ENCODE assay signal across 8 mouse cellular contexts in genomic region chr5:138160224-138160762, GRCm38 (mm10). TPM values are rescaled to one million over a fixed set of nuclear protein-coding genes. Genes with fewer than 3 reads are reported as not detected.
DNase-seq lines count a peak whose midpoint lies in the region; ATAC-seq and TF ChIP-seq lines count a peak whose summit lies in the region.

No protein-coding gene starts in this region.

- H3K4me3 ChIP-seq in megakaryocyte, embryonic 14.5 days (replicated peaks): peak overlapping the region; percentile 98
- H3K4me3 ChIP-seq in limb, embryonic 14.5 days (replicated peaks; ENCODE audit: low read length): peak overlapping the region; percentile 75
- peak overlapping the region; percentile 74 for H3K4me3 ChIP-seq in stomach, embryonic 16.5 days (replicated peaks; ENCODE audit: low read length)

- no peaks in the 10 kb centered on the region for H3K9me3 ChIP-seq in megakaryocyte, embryonic 14.5 days
- no peaks in the 10 kb centered on the region for H3K9me3 ChIP-seq in limb, embryonic 14.5 days (ENCODE audit: control insufficient read depth, low read length)
- H3K9me3 ChIP-seq in stomach, embryonic 16.5 days (replicated peaks; ENCODE audit: control insufficient read depth, low read length): no peaks in the 10 kb centered on the region

- peaks cover 43% of the 10 kb centered on the region for H3K4me1 ChIP-seq in megakaryocyte, embryonic 14.5 days
- 0 out of 2 replicates have a peak, but pooled peaks cover 3% of the 10 kb centered on the region for H3K4me1 ChIP-seq in limb, embryonic 14.5 days (ENCODE audit: control insufficient read depth, insufficient read depth, low read length)
- H3K4me1 ChIP-seq in stomach, embryonic 16.5 days (ENCODE audit: control insufficient read depth, insufficient read depth, low read length): peaks cover 11% of the 10 kb centered on the region; the same call in 1 of the 2 replicates

- TF ChIP-seq POLR2A in limb, embryonic 14.5 days (IDR thresholded peaks at IDR 0.05; ENCODE audit: borderline replicate concordance, extremely low read depth, insufficient read depth, insufficient read length): no peak

- 66% methylated on average over 7 of the region's 7 CpGs for WGBS in limb, embryonic 14.5 days
- 62% methylated on average over 7 of the region's 7 CpGs for WGBS in stomach, embryonic 16.5 days

- ATAC-seq in cerebellum, adult (ENCODE audit: insufficient number of reproducible peaks, low FRiP score, low TSS enrichment): no peak
- no peak for ATAC-seq in megakaryocyte, adult 5-6 weeks (ENCODE audit: poor library complexity, severe bottlenecking)
- no peak for ATAC-seq in limb, embryonic 14.5 days (ENCODE audit: low FRiP score, low read depth)
- no peak for ATAC-seq in stomach, embryonic 16.5 days (ENCODE audit: insufficient read depth, low FRiP score)

- H3K27ac ChIP-seq in limb, embryonic 14.5 days (replicated peaks; ENCODE audit: low read depth, low read length): no peak overlapping the region
- H3K27ac ChIP-seq in stomach, embryonic 16.5 days (ENCODE audit: low read length): no peak overlapping the region

- DNase-seq in cerebellum, adult 11-12 months: peak; percentile 40
- no peak for DNase-seq in limb, embryonic 14.5 days (ENCODE audit: low spot score)
- no peak for DNase-seq in spleen, postnatal 10 days (ENCODE audit: low spot score in 2 of 2)
- no peak for DNase-seq in gastrocnemius, postnatal 14 days

- intact Hi-C loops in gastrocnemius, postnatal 14 days (cut with DNase I; ENCODE audit: low total_unique reads): no loop called here

- peak overlapping the region; percentile 67 for H3K4me2 ChIP-seq in limb, embryonic 14.5 days (replicated peaks; ENCODE audit: low read depth, low read length, severe bottlenecking)
- H3K4me2 ChIP-seq in stomach, embryonic 16.5 days (ENCODE audit: low read depth, low read length): peak overlapping the region; percentile 55

- H3K9ac ChIP-seq in limb, embryonic 14.5 days (ENCODE audit: low read depth, low read length, severe bottlenecking): peak overlapping the region; percentile 85; the same call in 1 of the 2 replicates
- H3K9ac ChIP-seq in stomach, embryonic 16.5 days (ENCODE audit: low read length): peak overlapping the region; percentile 82

- H3K36me3 ChIP-seq in megakaryocyte, embryonic 14.5 days (replicated peaks; ENCODE audit: low read length): peaks cover 34% of the 10 kb centered on the region
- peaks cover 26% of the 10 kb centered on the region for H3K36me3 ChIP-seq in limb, embryonic 14.5 days (ENCODE audit: control insufficient read depth, insufficient read depth, low read length)
- H3K36me3 ChIP-seq in stomach, embryonic 16.5 days (ENCODE audit: control insufficient read depth, insufficient read depth, low read length): peaks cover 6% of the 10 kb centered on the region

- H3K27me3 ChIP-seq in megakaryocyte, embryonic 14.5 days (replicated peaks): no peaks in the 10 kb centered on the region
- H3K27me3 ChIP-seq in limb, embryonic 14.5 days (ENCODE audit: control insufficient read depth, insufficient read depth, low read length): no peaks in the 10 kb centered on the region
- H3K27me3 ChIP-seq in stomach, embryonic 16.5 days (ENCODE audit: control insufficient read depth, insufficient read depth, low read length): no peaks in the 10 kb centered on the region

RNA-seq across cellular contexts. Expression of gene Cops6, which starts 0.6 kb away (rescaled TPM):
- polyA plus RNA-seq in megakaryocyte, embryonic 14.5 days (2012; ENCODE audit: insufficient read depth, low replicate concordance): 18.0 and 85.5 TPM in 2 replicates
- 115 and 124 TPM in 2 replicates for total RNA-seq in megakaryocyte, adult 5-6 weeks (2015)
- total RNA-seq in megakaryocyte, adult 5-6 weeks (2017): 34.7 and 37.8 TPM in 2 replicates
- 141 and 149 TPM in 2 replicates for polyA plus RNA-seq in limb, embryonic 14.5 days (2012; rRNA removed)
- polyA plus RNA-seq in limb, embryonic 14.5 days (2014; fragmentation: Nextera tagmentation; extraction: Ambion mirVana): 262 and 267 TPM in 2 replicates
- polyA plus RNA-seq in stomach, embryonic 16.5 days (2015; fragmentation: Nextera tagmentation; extraction: Ambion mirVana): 281 and 289 TPM in 2 replicates
- 100 to 1,000 TPM; 107 to 110 TPM for total RNA-seq in gastrocnemius, postnatal 14 days (2021)

RNA-seq across cellular contexts. Expression of gene Zfp113, which starts 4.7 kb away (rescaled TPM):
- 0.13 TPM in 1 of 2 replicates, not detected in the other for polyA plus RNA-seq in megakaryocyte, embryonic 14.5 days (2012; ENCODE audit: insufficient read depth, low replicate concordance)
- 1.4 and 5.4 TPM in 2 replicates for total RNA-seq in megakaryocyte, adult 5-6 weeks (2015)
- 2.0 and 3.5 TPM in 2 replicates for total RNA-seq in megakaryocyte, adult 5-6 weeks (2017)
- 5.1 and 5.2 TPM in 2 replicates for polyA plus RNA-seq in limb, embryonic 14.5 days (2012; rRNA removed)
- 11.3 and 12.6 TPM in 2 replicates for polyA plus RNA-seq in limb, embryonic 14.5 days (2014; fragmentation: Nextera tagmentation; extraction: Ambion mirVana)
- polyA plus RNA-seq in stomach, embryonic 16.5 days (2015; fragmentation: Nextera tagmentation; extraction: Ambion mirVana): 13.3 and 15.1 TPM in 2 replicates
- total RNA-seq in gastrocnemius, postnatal 14 days (2021): 1 to 10 TPM; 5.3 to 6.0 TPM

RNA-seq across cellular contexts. Expression of gene Ap4m1, which starts 11.5 kb away (rescaled TPM):
- polyA plus RNA-seq in megakaryocyte, embryonic 14.5 days (2012; ENCODE audit: insufficient read depth, low replicate concordance): 5.5 and 7.4 TPM in 2 replicates
- total RNA-seq in megakaryocyte, adult 5-6 weeks (2015): 11.3 and 11.7 TPM in 2 replicates
- total RNA-seq in megakaryocyte, adult 5-6 weeks (2017): 23.5 and 28.5 TPM in 2 replicates
- 73.4 and 107 TPM in 2 replicates for polyA plus RNA-seq in limb, embryonic 14.5 days (2012; rRNA removed)
- polyA plus RNA-seq in limb, embryonic 14.5 days (2014; fragmentation: Nextera tagmentation; extraction: Ambion mirVana): 18.6 and 19.9 TPM in 2 replicates
- 22.2 and 22.4 TPM in 2 replicates for polyA plus RNA-seq in stomach, embryonic 16.5 days (2015; fragmentation: Nextera tagmentation; extraction: Ambion mirVana)
- 10 to 100 TPM in 1 of 2 experiments, 1 to 10 TPM in 1; 7.6 to 10.1 TPM for total RNA-seq in gastrocnemius, postnatal 14 days (2021)

RNA-seq across cellular contexts. Expression of gene Mcm7, which starts 11.9 kb away (rescaled TPM):
- polyA plus RNA-seq in megakaryocyte, embryonic 14.5 days (2012; ENCODE audit: insufficient read depth, low replicate concordance): 6.7 and 10.6 TPM in 2 replicates
- 114 and 128 TPM in 2 replicates for total RNA-seq in megakaryocyte, adult 5-6 weeks (2015)
- total RNA-seq in megakaryocyte, adult 5-6 weeks (2017): 184 and 191 TPM in 2 replicates
- 136 and 149 TPM in 2 replicates for polyA plus RNA-seq in limb, embryonic 14.5 days (2012; rRNA removed)
- polyA plus RNA-seq in limb, embryonic 14.5 days (2014; fragmentation: Nextera tagmentation; extraction: Ambion mirVana): 144 and 152 TPM in 2 replicates
- 132 and 136 TPM in 2 replicates for polyA plus RNA-seq in stomach, embryonic 16.5 days (2015; fragmentation: Nextera tagmentation; extraction: Ambion mirVana)
- total RNA-seq in gastrocnemius, postnatal 14 days (2021): 10 to 100 TPM; 10.7 to 11.8 TPM

RNA-seq across cellular contexts. Expression of gene Taf6, which starts 27.0 kb away (rescaled TPM):
- 21.9 and 50.3 TPM in 2 replicates for polyA plus RNA-seq in megakaryocyte, embryonic 14.5 days (2012; ENCODE audit: insufficient read depth, low replicate concordance)
- 23.4 and 25.6 TPM in 2 replicates for total RNA-seq in megakaryocyte, adult 5-6 weeks (2015)
- total RNA-seq in megakaryocyte, adult 5-6 weeks (2017): 28.5 and 41.1 TPM in 2 replicates
- polyA plus RNA-seq in limb, embryonic 14.5 days (2012; rRNA removed): 90.0 and 109 TPM in 2 replicates
- 75.6 and 86.0 TPM in 2 replicates for polyA plus RNA-seq in limb, embryonic 14.5 days (2014; fragmentation: Nextera tagmentation; extraction: Ambion mirVana)
- polyA plus RNA-seq in stomach, embryonic 16.5 days (2015; fragmentation: Nextera tagmentation; extraction: Ambion mirVana): 73.7 and 74.9 TPM in 2 replicates
- total RNA-seq in gastrocnemius, postnatal 14 days (2021): 10 to 100 TPM; 20.8 to 24.8 TPM
